Mouse (Mus musculus) erythroblast, embryonic 14.5 days (primary cell): ENCODE measurements around the gene Cldn34d. TPM values are rescaled to one million over a fixed set of nuclear protein-coding genes. Genes with fewer than 3 reads are reported as not detected.

ENCODE experiments used
- H3K27me3 ChIP-seq: 2 replicates; pipeline ENCODE4 v1.6.1; 2012; ENCODE audit warnings: inconsistent platforms; ENCODE audit not compliant: control insufficient read depth
- H3K36me3 ChIP-seq: 2 replicates; pipeline ENCODE4 v1.6.1; 2012; ENCODE audit warnings: mild to moderate bottlenecking, inconsistent platforms; ENCODE audit not compliant: control insufficient read depth
- H3K4me1 ChIP-seq: 2 replicates; pipeline ENCODE4 v1.6.1; 2012; ENCODE audit warnings: inconsistent platforms; ENCODE audit not compliant: control insufficient read depth
- H3K4me3 ChIP-seq: replicated peaks from 2 replicates; pipeline ENCODE3; 2012; ENCODE audit warnings: moderate library complexity, mild to moderate bottlenecking, inconsistent platforms
- H3K9me3 ChIP-seq: 2 replicates; pipeline ENCODE4 v1.6.1; 2012; ENCODE audit warnings: low read length, inconsistent platforms, mixed read lengths; ENCODE audit not compliant: control insufficient read depth
- GATA1 ChIP-seq: IDR thresholded peaks from 2 replicates; pipeline ENCODE4 v1.6.1; 2012; ENCODE audit warnings: low read length, inconsistent platforms, mixed read lengths
- TAL1 ChIP-seq: IDR thresholded peaks from 3 replicates; pipeline ENCODE4 v1.6.1; 2012; ENCODE audit warnings: low read length, inconsistent platforms, mixed read lengths
- polyA plus RNA-seq: library from polyadenylated mRNA; stranded (reverse); fragments of >175 nt; gene quantifications from 2 replicates; pipeline ENCODE4 v1.2.3, GENCODE M21; 2012

Cldn34d gene
- not detected in 2 replicates for polyA plus RNA-seq

- Histone ChIP-seq H3K9me3 (no peaks in the 10 kb centered on the region), H3K4me3 (no peak within 1 kb of the TSS), H3K4me1 (no peaks in the 10 kb centered on the region), H3K36me3 (no peaks in the 10 kb centered on the region), H3K27me3 (no peaks in the 10 kb centered on the region)
- no peak for TF ChIP-seq TAL1
- no peak for TF ChIP-seq GATA1
Measured at GRCm38 (mm10) chrX:76602824-76603223, at the start of gene Cldn34d. Gene Cldn34d (minus strand): TSS chrX:76602924.

- TF ChIP-seq GATA1 (no peak), TAL1 (no peak)
- Histone ChIP-seq H3K4me3 (no peak overlapping the region), H3K36me3 (no peaks in the 10 kb centered on the region), H3K27me3 (no peaks in the 10 kb centered on the region), H3K4me1 (no peaks in the 10 kb centered on the region), H3K9me3 (no peaks in the 10 kb centered on the region)
Measured at GRCm38 (mm10) chrX:76598459-76599206, 4.1 kb downstream of the Cldn34d start.

Other genes starting within 250 kb of the Cldn34d start
- gene Cldn34b4, start 209.6 kb downstream of the Cldn34d start, polyA plus RNA-seq, result not detected in 2 replicates